Mouse (Mus musculus): ENCODE data around the gene Tbxa2r.

- TF ChIP-seq CTCF (IDR thresholded peaks at IDR 0.05; ENCODE audit: extremely low read depth, insufficient read depth, low read length): peak; percentile 87
- TF ChIP-seq POLR2A (IDR thresholded peaks at IDR 0.05; ENCODE audit: extremely low read depth, insufficient read depth, low read length): 0 out of 2 replicates have a peak, but pooled peaks have one; percentile 35
Measured at GRCm38 (mm10) chr10:81292554-81293333, 35.8 kb upstream of the Tbxa2r start, which contains the start of gene Pip5k1c.

All from cortical plate, adult 2 months (tissue).